Mouse (Mus musculus) liver, adult 2 months (tissue): ENCODE results near the gene Tbcc. TPM values are rescaled to one million over a fixed set of nuclear protein-coding genes. Genes with fewer than 3 reads are reported as not detected.

ENCODE experiments used
- DNase-seq: peaks from one replicate; pipeline ENCODE4 v3.0.0-alpha.2; 2011; ENCODE audit warnings: low read depth, low spot score; ENCODE audit errors: extremely low read depth
- H3K27ac ChIP-seq: fragments of 200-500 bp; replicated peaks from 2 replicates; pipeline ENCODE4 v1.5.1; 2012; ENCODE audit warnings: low read depth, mild to moderate bottlenecking, control low read depth, inconsistent platforms, low read length; ENCODE audit not compliant: insufficient read depth
- H3K27me3 ChIP-seq: fragments of 200-500 bp; 2 replicates; pipeline ENCODE4 v1.6.1; 2012; ENCODE audit warnings: mild to moderate bottlenecking, moderate library complexity, low read length, inconsistent platforms; ENCODE audit not compliant: control insufficient read depth, insufficient read depth
- H3K36me3 ChIP-seq: fragments of 200-500 bp; 2 replicates; pipeline ENCODE4 v1.6.1; 2012; ENCODE audit warnings: low read length, inconsistent platforms; ENCODE audit not compliant: control insufficient read depth, insufficient read depth
- H3K4me1 ChIP-seq: fragments of 200-500 bp; 2 replicates; pipeline ENCODE4 v1.6.1; 2011; ENCODE audit warnings: low read length; ENCODE audit not compliant: control insufficient read depth, insufficient read depth
- H3K4me3 ChIP-seq: fragments of 200-500 bp; 2 replicates; pipeline ENCODE4 v1.5.1; 2011; ENCODE audit warnings: low read depth, mild to moderate bottlenecking, control low read depth, low read length, moderate library complexity; ENCODE audit not compliant: insufficient read depth
- H3K79me2 ChIP-seq: fragments of 200-500 bp; 2 replicates; pipeline ENCODE4 v1.6.1; 2012; ENCODE audit warnings: inconsistent platforms, mild to moderate bottlenecking, low read length, moderate library complexity; ENCODE audit not compliant: control insufficient read depth, insufficient read depth
- H3K9ac ChIP-seq: fragments of 200-500 bp; 2 replicates; pipeline ENCODE4 v1.6.1; 2012; ENCODE audit warnings: low read depth, mild to moderate bottlenecking, control low read depth, inconsistent platforms, low read length
- CTCF ChIP-seq: fragments of 200-500 bp; IDR thresholded peaks from 2 replicates; pipeline ENCODE4 v1.5.1; 2011; ENCODE audit warnings: low read depth, low read length, control low read depth
- POLR2A ChIP-seq: fragments of 200-500 bp; IDR thresholded peaks from 2 replicates; pipeline ENCODE4 v1.6.1; 2011; ENCODE audit warnings: low read length, control low read depth; ENCODE audit not compliant: insufficient read depth; ENCODE audit errors: extremely low read depth
- WGBS: fragments of 180-500 bp; shearing (Covaris S2); methylation state at CpG from one replicate; pipeline ENCODE4 v1.1.7; 2018; 5-methylcytosine and 5-hydroxymethylcytosine counted together
- polyA plus RNA-seq: library from polyadenylated mRNA; depleted of rRNA; stranded (reverse); fragments of >200 nt; gene quantifications from 2 replicates; pipeline ENCODE4 v1.2.3, GENCODE M21; 2012
- total RNA-seq: library from RNA; depleted of rRNA; stranded (reverse); fragments of >200 nt; gene quantifications from 2 replicates; pipeline ENCODE4 v1.2.3, GENCODE M21; 2014

Tbcc gene
- total and polyA plus RNA-seq, 2 experiments: 10.0 to 16.0 TPM

GRCm38 (mm10) chr17:46856107-46856388, 34.4 kb upstream of the Tbcc start:
- H3K79me2 ChIP-seq: peaks cover 14% of the 10 kb centered on the region; the same call in 1 of the 2 replicates
- H3K4me3 ChIP-seq: peak overlapping the region; percentile 100
- H3K4me1 ChIP-seq: peaks cover 8% of the 10 kb centered on the region
- H3K9ac ChIP-seq: peak overlapping the region; percentile 100
- WGBS: 2% methylated on average over 4 of the region's 4 CpGs
- no peak for DNase-seq
- no peak for TF ChIP-seq CTCF
- no peak for TF ChIP-seq POLR2A
- no peaks in the 10 kb centered on the region for H3K36me3 ChIP-seq
- no peaks in the 10 kb centered on the region for H3K27me3 ChIP-seq
- peak overlapping the region; percentile 100 for H3K27ac ChIP-seq

GRCm38 (mm10) chr17:46856471-46857360, 33.8 kb upstream of the Tbcc start:
- peaks cover 14% of the 10 kb centered on the region; the same call in 1 of the 2 replicates for H3K79me2 ChIP-seq
- peaks cover 8% of the 10 kb centered on the region for H3K4me1 ChIP-seq
- H3K9ac ChIP-seq: peak overlapping the region; percentile 100
- no peak for TF ChIP-seq CTCF
- no peak for DNase-seq
- WGBS: under 1% methylated on average over 87 of the region's 87 CpGs
- peak overlapping the region; percentile 100 for H3K4me3 ChIP-seq
- peak overlapping the region; percentile 100 for H3K27ac ChIP-seq
- H3K27me3 ChIP-seq: no peaks in the 10 kb centered on the region
- no peaks in the 10 kb centered on the region for H3K36me3 ChIP-seq

- Histone ChIP-seq H3K27me3 (no peaks in the 10 kb centered on the region), H3K36me3 (no peaks in the 10 kb centered on the region), H3K9ac (peak overlapping the region; percentile 100), H3K27ac (peak overlapping the region; percentile 100), H3K4me3 (peak overlapping the region; percentile 100), H3K4me1 (peaks cover 8% of the 10 kb centered on the region), H3K79me2 (peaks cover 14% of the 10 kb centered on the region; the same call in 1 of the 2 replicates)
- under 1% methylated on average over 48 of the region's 52 CpGs for WGBS
- DNase-seq: peak; percentile 67
- TF ChIP-seq POLR2A (peak; percentile 30; the same call in 1 of the 2 replicates), CTCF (no peak)
Observed at GRCm38 (mm10) chr17:46857361-46857902, 33.1 kb upstream of the Tbcc start.

- peaks cover 8% of the 10 kb centered on the region for H3K4me1 ChIP-seq
- H3K4me3 ChIP-seq: peak within 1 kb of the TSS; percentile 100
- peak; percentile 70 for DNase-seq
- no peaks in the 10 kb centered on the region for H3K36me3 ChIP-seq
- H3K79me2 ChIP-seq: peaks cover 14% of the 10 kb centered on the region; the same call in 1 of the 2 replicates
- H3K27me3 ChIP-seq: no peaks in the 10 kb centered on the region
- H3K9ac ChIP-seq: peak within 1 kb of the TSS; percentile 100
- peak within 1 kb of the TSS; percentile 100 for H3K27ac ChIP-seq
- TF ChIP-seq CTCF (no peak), POLR2A (0 out of 2 replicates have a peak, but pooled peaks have one; percentile 11)
- under 1% methylated on average over 62 of the region's 65 CpGs for WGBS
Observed at GRCm38 (mm10) chr17:46857903-46858748, 32.4 kb upstream of the Tbcc start, which contains the start of gene Bicral. TSS of gene Bicral (minus strand) at chr17:46858482.

- no peak for TF ChIP-seq CTCF
- TF ChIP-seq POLR2A: no peak
- DNase-seq: no peak
- Histone ChIP-seq H3K9ac (peak overlapping the region; percentile 27; the same call in 1 of the 2 replicates), H3K27me3 (no peaks in the 10 kb centered on the region), H3K36me3 (no peaks in the 10 kb centered on the region), H3K4me3 (no peak overlapping the region), H3K27ac (no peak overlapping the region), H3K4me1 (peaks cover 8% of the 10 kb centered on the region), H3K79me2 (peaks cover 18% of the 10 kb centered on the region; the same call in 1 of the 2 replicates)
- WGBS: 21% methylated on average over 9 of the region's 9 CpGs
Observed at GRCm38 (mm10) chr17:46858749-46859444, 31.6 kb upstream of the Tbcc start.
